Mouse (Mus musculus) layer of hippocampus, adult 8-10 months (tissue): ENCODE measurements around the gene Sh3d19. TPM values are rescaled to one million over a fixed set of nuclear protein-coding genes. Genes with fewer than 3 reads are reported as not detected.

Experiments used
- DNase-seq, 2 experiments: peaks; one replicate each; pipeline ENCODE4 v3.0.0; 2022; ENCODE audit warnings: low spot score in 2 of 2
- total RNA-seq, 4 experiments: library from RNA; stranded (reverse); gene quantifications; 2 replicates each; pipeline ENCODE4 v1.2.4; 2022

Sh3d19 gene
- total RNA-seq, 4 experiments from 2014 or later: 16.0 to 27.2 (median 19.6) TPM

DNA sequence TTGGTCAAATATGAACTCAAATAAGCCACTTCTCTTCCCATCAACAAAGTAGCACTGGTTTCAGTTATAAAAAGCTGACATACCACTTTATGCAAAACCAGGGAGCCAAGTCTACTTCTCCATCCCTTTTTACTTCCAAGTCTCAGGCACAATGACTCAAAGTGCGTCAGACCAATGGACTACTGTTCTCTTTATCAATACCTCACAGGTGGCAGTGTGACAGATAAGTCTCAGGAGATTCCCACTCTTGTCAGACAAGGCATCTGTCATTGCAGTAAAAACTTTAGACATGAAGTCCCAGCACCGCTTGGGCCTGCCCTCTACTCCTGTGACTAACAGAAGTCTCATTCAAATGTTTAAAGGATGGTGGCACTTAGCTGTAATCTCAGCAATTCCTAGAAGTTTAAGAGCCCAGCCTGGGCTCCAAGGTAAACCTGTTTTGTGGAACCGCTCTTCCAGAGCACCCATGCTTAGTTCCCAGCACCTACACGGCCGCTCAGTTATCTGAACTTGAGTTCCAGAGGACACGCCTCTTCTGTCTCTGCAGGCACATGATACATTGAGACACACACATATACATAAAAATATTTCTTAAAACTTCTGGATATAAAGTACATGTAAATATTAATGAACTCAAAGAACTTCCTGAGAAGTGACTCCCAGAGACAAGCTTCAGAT, 165.1 kb downstream of the Sh3d19 start:
- no peak for DNase-seq

DNA sequence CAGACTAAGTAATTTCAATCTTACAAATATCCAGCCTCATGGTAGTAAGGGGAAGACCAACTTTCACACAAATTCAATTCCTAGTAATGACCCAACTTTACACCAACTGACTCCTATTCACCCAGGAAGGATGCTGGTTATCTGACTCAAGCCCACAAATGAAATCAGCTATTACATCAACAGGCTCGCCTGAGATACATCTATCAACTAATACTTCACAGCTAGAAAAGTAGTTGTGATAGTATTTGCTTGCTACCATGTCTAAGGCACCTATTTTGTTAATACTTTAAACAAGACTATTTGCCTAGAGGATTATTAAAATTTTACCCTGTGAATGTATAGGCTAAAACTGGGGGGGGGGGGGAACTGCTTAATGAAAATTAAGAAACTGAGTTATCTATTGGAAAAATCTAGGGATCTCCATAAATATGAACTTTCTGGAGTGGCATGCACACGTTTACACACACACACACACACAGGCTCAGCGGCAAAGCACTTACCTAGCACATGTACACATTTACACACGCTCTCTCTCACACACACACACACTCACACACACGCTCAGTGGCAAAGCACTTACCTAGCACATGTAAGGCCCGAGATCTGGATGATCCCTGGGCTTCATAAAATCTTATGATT, 166.1 kb downstream of the Sh3d19 start:
- no peak for DNase-seq

DNA sequence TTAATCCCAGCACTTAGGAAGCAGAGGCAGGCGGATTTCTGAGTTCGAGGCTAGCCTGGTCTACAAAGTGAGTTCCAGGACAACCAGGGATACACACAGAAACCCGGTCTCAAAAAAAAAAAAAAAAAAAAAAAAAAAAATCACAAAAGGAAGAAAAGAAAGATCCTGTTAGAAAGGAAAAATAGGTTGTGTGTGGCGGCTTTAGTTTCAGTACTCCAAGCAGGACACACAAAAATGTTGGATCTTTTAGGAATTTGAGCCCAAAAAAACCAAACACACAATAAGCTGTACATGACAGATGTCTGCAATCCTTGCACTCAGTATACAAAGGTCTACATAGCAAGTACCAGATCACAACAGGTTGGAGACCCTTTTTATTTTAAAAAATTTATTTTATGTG, 168.8 kb downstream of the Sh3d19 start:
- DNase-seq: no peak

DNA sequence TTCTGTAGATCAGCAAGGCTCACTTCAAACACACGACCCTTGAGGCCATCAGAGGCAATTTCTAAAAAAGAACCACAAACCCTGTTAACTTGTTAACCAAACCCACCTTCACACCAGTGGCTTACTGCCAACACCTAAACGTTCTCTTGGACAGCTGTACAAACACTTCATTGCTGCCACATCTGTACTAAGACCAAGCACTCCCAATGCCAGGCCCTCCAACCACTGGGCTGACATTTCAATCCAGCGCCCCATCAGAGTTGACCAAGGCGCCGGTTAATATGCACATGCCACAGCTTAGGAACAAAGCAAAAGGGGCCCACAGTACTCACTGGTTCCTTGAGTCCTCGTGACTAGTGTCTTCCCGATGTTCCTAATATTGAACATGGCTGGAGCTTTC, 170.5 kb downstream of the Sh3d19 start:
- no peak for DNase-seq

DNA sequence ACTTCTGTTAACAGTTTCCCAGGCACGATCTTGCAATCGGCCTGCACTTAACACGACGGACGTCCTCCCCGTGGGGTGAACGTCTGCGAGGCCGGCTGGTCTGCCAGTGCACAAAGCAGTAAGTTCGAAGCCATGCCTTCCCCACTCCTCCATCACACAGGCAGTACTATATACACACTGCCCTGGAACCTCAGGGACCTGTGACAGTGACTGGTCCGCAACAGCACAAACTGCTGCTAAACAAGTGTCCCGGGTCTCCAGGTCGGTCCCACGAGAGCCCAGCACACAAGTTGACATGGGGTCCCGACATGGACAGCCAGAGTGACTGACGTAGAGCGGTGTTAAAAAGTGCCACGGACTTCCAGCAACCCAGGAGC, 171.0 kb downstream of the Sh3d19 start:
- DNase-seq: peak in 1 of 2 experiments; percentile 17

DNA sequence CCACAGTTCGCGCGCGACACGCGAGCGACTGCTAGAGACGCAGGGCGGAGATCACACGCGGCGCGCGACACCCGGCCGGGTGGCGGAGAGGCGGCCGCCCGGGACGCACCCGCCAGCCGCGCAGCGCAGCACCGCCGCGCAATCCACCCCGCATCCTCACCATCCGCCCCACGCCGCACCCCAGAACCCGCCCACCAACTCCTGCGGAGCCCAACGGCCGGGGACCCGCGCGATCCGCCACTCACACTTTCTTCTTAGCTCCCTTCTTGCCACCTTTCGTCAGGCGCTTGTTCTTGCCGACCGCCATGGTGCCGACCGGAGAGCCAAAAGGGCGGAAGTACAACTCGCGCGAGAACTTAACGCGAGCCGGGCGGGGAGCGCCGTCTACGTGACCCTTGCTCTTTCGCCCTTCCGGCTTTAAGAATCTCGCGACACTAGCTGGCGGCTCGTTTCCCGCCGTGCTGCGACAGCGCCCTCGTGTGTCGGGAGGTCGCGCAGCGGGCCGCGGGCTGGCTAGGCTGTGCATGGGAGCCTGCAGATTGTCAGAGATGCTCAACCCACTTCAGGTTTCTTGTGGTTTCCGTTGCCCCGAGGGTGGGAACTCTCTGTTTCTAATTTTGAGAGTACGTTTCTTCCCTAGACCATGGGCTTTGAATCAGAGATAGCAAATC, 171.5 kb downstream of the Sh3d19 start, which contains the start of gene Rps3a1:
Rps3a1 (minus strand) TSS at position 440 of the 671 bp plus-strand sequence.
- DNase-seq: peak; percentile 96 to 99

DNA sequence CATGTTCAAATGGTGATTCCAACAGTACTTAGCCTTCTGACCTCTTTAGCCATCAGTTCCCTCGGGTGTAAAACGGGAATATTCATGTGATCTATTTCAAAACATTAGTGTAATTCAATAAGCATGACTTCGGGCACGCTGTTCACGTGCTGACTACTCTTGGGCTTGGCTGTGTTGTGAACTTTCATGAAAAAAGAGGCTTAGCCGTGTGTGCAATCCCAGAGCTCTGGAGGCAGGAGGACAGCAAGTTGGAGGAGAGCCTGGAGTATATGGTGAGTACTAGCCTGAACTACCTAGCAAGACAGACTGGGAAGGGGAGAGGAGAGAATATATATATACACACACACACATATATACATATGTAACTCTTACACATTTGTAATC, 172.0 kb downstream of the Sh3d19 start:
- no peak for DNase-seq

DNA sequence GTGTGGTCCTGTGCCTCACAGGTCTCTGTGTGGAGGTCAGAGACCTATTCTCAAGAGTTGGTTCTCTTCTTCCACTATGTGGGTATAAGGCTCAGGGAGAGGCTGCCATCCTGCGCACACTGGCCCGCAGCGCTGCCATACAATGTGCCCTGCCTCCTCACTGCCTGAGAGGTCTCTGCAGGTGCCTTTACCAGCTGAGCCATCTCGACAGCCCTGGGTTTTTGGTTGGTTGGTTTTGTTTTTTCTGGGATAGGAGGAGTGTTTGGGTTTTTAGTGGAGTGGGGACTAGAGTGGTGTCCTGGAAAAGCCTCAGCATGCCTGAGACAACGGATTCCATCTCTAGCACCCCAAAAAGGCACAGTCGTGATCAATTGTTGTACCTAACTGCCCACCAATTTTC, 172.4 kb downstream of the Sh3d19 start:
- no peak for DNase-seq

DNA sequence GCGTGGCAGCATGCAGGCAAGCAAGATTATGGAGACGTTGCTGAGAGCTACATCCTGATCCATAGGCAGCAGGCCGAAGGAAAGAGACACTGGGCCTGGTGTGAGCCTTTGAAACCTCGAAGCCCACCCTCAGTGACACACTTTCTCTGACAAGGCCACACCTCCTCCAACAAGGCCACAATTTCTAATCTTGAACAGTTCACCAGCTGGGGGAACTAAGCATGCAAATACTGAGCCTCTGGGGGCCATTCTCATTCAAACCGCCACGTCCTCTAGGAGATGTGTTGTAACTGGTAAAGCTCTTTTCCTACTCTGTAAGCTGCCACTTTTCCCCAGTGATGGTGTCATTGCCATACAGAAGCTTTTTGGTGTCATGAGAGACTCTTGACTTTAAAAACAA, 178.2 kb downstream of the Sh3d19 start:
- no peak for DNase-seq

DNA sequence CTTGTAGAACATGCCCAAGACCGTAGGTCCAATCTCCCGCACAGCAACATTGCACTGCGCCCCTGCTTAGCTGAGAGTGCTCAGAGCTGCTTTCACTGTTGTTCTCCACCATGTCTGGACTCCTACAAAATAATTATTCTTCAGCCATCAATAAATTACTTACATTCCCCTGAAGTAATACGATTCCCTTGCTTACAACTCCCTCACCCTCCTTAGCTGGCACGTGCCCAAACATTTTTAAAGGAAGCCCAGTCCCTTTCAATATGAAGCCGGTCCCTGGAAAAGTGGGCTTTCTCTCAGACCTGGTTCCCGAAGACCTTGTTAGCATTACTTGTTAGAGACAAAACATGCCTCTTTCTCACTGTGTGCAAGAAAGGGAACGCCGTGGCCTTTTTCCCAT, 178.6 kb downstream of the Sh3d19 start:
- DNase-seq: no peak

DNA sequence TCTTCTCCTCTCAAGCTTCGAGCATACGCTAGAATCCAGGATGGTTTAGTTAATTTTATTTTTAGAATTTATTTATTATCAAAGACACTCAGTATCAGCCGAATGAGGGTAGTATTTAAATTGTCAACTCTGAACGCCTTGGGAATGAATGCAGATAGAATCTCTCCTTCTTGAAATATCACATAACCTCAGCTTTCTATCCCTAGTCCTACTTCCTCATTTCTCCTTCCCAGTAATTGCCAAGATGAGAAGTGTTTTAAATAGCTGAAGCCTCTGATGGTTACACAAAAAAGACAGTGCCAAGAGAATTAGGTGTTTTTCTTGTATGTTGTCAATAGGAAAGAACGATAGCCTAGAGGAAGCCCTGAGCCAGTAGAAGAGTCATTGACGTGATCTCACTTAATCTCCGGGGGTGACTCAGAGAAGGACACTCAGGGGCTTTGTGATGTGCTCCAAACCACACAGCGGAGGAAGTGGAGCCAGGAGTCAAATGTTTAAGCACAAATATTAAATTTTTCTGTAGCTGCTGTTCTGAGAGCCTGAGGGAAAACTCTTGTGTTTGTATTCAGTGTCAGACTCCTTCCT, 198.0 kb downstream of the Sh3d19 start:
- no peak for DNase-seq

DNA sequence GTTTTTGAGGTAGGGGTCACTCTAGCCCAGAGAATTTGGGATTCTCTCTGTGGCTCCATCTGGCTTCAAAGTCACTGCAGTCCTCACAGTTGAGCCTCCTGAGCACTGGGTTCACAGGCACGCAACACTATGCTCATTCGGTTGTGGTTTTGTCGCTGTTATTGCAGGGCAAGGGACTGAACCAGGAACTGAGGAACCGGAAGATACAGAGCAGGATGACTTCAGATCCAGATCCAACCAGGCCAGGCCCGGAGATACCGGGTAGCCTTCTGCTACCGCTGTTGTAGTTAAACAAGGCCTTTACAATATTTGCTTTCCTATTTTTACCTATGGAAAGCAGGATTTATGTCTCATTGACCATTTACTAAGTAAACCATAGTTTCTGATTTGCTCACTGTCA, 208.8 kb downstream of the Sh3d19 start:
- DNase-seq: no peak

Other genes starting within 250 kb of the Sh3d19 start
- 10 to 100 TPM in 1 of 4 experiments, 1 to 10 TPM in 3; 8.0 to 11.8 (median 9.4) TPM for gene Fam160a1, start 153.8 kb upstream of the Sh3d19 start, total RNA-seq
- under 1 TPM in 3 of 4 experiments, not detected in 1; 0.41 to 0.61 (median 0.50) TPM for gene Glt28d2, start 83.6 kb upstream of the Sh3d19 start, total RNA-seq
- gene Gm37240, start 83.6 kb upstream of the Sh3d19 start, total RNA-seq: 1 to 10 TPM in 2 of 4 experiments, not detected in 2; 1.8 to 2.0 TPM
- not detected for gene Prss48, start 31.4 kb downstream of the Sh3d19 start, total RNA-seq
- gene Rps3a1, start 171.6 kb downstream of the Sh3d19 start, total RNA-seq: 100 to 1,000 TPM; 396 to 524 (median 465) TPM